Mouse (Mus musculus) olfactory bulb, adult 2 months (tissue): ENCODE measurements around the gene Nrip2.

Source experiments
- CTCF ChIP-seq: fragments of 200-500 bp; IDR thresholded peaks from 2 replicates; pipeline ENCODE4 v1.5.1; 2012; ENCODE audit warnings: low read depth, mild to moderate bottlenecking, low read length, moderate library complexity; ENCODE audit not compliant: insufficient read depth
- POLR2A ChIP-seq: fragments of 200-500 bp; IDR thresholded peaks from 2 replicates; pipeline ENCODE4 v1.6.1; 2012; ENCODE audit warnings: mild to moderate bottlenecking, low read depth, low read length, moderate library complexity; ENCODE audit not compliant: insufficient read depth

DNA sequence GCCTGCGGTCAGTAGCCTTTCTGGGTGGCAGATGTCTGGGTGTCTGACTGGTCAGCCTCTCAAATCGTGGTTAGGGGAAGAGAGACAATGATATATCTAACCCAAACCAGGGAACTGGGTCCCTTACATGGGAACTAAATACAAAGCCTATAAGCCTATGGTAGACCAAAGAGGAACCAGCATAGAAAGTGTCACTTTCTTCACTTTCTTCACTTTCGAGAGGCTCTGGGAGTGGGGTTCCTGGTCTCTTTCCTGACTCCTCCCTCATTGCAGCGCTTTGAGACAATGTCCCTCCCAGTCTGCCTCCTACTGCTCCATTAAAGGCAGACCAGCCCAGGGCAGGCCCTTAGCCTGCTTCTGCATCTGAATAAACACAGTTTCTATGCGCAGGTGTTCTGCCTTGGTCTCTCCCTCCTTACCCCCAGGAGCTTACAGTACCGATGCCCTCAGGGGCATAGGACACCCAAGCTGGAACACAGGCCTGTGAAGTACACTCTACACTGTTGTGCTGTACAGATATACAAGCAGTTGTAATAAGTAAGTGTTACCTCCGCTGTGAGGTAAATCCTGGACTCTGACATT, 9.5 kb downstream of the Nrip2 start:
- no peak for TF ChIP-seq CTCF
- no peak for TF ChIP-seq POLR2A
